Mouse (Mus musculus) kidney, adult 2 months (tissue): Measurements from ENCODE around the gene Snapc5.

ENCODE experiments used
- CTCF ChIP-seq: fragments of 200-500 bp; conservative IDR thresholded peaks from 2 replicates; pipeline ENCODE4 v1.5.1; 2011; ENCODE audit warnings: low read depth, mild to moderate bottlenecking, control low read depth, low read length, moderate library complexity, mixed read lengths; ENCODE audit not compliant: insufficient read depth, insufficient read length
- POLR2A ChIP-seq: fragments of 200-500 bp; IDR thresholded peaks from one replicate; pipeline ENCODE4 v1.6.1; 2011; ENCODE audit warnings: low read depth, low read length, control low read depth

GRCm38 (mm10) chr9:64232257-64232957 lies 53.3 kb downstream of the Snapc5 start:
- TF ChIP-seq POLR2A, result no peak
- no peak for TF ChIP-seq CTCF
